Mouse (Mus musculus) forelimb bud, embryonic 11.5 days (tissue): ENCODE measurements at regions not wholly inside any gene's neighbourhood (a gene's known extent, or its start where the extent isn't known, plus 50 kb on each side); places are given as distances from the start of the nearest gene placed in this dataset.

ENCODE experiments used
- DNase-seq: peaks from one replicate; pipeline ENCODE4 v3.0.0-alpha.2; 2012; ENCODE audit warnings: low read depth, low spot score

DNA sequence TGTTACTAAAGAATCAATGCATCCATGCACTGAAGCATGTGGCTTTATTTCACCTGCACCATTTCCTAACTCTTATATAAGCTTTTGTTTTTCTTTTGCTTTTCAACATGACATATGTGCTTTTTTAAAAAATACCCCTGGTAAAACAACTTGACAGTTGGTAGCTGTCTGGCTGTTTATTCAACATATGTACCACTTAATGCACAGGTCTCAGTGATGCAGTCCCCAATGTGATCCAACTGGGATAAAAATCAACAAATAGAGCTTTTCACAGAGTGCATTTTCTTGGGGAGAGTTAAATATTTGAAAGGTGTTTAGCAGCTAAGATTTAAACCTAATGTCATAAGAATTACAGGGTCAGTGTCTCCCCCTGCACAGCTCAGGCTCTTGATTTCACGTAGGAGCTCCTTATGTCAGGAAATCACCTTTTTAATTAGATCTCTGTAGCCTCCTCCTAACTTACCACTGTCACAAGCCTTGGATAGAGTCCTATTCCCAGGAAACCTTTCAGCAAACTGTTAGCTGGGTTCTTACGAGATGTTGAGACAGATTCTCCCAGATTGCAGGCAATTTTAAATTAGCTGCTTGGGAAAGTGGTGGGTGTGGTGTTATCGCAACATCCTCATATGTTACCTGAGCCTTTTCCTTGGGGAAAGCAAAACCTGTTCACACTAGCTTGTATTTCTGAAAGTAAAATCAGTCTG lies 464.6 kb upstream of the Arrdc3 start:
- no peak for DNase-seq

DNA sequence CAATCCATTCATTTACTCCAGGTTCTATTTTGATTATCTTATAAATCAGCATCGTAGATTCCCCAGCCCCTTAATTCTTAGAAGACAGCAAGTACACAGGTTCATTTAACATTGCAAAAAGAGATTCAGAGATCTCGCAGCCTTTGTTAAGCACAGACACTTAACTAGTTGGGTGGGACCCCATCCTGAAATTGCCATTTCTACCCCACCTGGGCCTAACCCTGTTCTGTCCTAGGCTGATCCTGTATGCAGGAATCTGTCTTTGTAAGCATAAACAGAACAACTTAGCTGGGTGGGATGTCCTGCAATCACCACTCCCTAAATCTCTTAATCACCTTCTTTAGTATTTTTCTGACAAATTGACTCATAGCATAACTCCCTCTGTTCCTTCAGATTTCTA lies 462.8 kb upstream of the Arrdc3 start:
- no peak for DNase-seq
